Mouse (Mus musculus): Measurements from ENCODE around the gene Plxdc1. TPM values are rescaled to one million over a fixed set of nuclear protein-coding genes. Genes with fewer than 3 reads are reported as not detected.

Gene Plxdc1
- polyA plus RNA-seq (2012) = 0.02 TPM in 2 replicates

DNA sequence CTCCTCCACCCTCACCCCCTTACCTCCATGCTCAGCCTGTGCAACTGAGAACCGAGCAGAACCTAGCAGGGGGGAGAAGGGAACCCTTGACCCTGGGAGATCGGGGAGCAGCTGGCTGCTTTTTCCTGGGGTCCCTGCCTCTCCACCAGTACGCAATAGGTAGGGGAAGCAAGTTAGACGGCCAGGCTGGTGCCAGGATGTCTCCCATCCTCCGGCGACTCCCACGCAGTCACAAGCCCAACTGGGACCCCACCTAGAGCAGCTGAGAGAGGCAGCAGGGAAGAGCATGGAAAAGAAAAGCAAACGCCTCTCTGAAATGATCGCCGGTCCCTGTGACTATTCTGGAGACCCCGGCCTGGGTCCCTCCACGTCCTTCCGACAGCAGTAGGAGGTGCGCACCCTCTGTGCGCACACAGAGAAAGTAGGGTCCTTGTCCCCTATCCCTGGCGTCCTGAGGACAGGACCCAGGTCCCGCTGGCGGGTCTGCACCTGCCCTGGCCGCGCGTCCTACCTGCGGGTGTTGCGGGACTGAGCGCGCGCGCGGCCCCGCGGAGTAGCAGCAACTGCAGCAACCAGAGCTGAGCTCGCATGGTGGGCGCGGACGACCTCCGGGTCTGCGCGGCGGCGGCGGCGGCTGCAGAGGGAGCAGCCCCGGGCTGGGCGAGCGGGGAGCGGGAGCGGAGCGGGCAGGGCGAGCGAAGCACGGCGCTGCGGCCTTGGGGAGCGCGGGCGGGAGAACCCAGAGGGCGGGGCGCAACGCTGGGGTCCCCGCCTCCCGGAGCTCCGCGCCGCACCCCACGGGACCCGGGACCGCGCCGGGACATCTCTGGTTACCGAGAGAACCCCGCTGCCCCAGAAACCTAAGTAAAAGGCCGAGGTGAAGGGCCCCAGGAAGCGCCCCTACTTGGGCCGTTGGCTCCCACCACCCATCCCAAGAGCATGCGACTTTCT, at the start of gene Plxdc1:
TSS of gene Plxdc1 (minus strand) at position 718 of the 951 bp plus-strand sequence.
- no peaks in the 10 kb centered on the region for H3K36me3 ChIP-seq (ENCODE audit: control insufficient read depth)
- 0 out of 2 replicates have a peak, but pooled peaks cover 2% of the 10 kb centered on the region for H3K9me3 ChIP-seq (ENCODE audit: control insufficient read depth, low read length)
- TF ChIP-seq TAL1 (IDR thresholded peaks at IDR 0.05; ENCODE audit: low read length) = no peak
- no peak for TF ChIP-seq GATA1 (IDR thresholded peaks at IDR 0.05; ENCODE audit: low read length)
- H3K27me3 ChIP-seq (ENCODE audit: control insufficient read depth) = peaks cover 45% of the 10 kb centered on the region
- H3K4me3 ChIP-seq (replicated peaks) = peak within 1 kb of the TSS; percentile 69
- H3K4me1 ChIP-seq (ENCODE audit: control insufficient read depth) = peaks cover 43% of the 10 kb centered on the region

DNA sequence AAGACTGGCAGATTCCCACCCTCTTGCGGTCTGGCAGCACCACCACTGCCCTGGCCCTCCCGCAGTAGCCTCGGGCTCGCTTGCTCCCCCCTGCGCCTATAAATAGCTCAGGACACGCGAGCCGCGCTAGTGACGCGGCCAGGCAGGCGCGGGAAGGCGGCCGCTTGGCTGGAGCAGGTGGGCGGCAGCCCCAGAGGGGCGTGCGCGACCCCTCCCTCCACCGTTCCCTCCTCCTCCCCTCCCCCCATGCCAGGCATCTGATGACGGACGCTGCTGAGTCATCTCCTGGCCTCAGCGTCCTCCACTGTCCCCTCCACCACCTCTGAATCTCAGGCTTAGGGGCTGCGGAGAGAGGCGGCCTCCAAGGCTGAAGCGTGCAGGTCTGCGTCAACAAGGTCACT, 49.7 kb upstream of the Plxdc1 start:
- peaks cover 6% of the 10 kb centered on the region for H3K4me1 ChIP-seq (ENCODE audit: control insufficient read depth)
- TF ChIP-seq GATA1 (IDR thresholded peaks at IDR 0.05; ENCODE audit: low read length) (no peak), TAL1 (IDR thresholded peaks at IDR 0.05; ENCODE audit: low read length) (no peak)
- H3K36me3 ChIP-seq (ENCODE audit: control insufficient read depth) = peaks cover 8% of the 10 kb centered on the region
- no peaks in the 10 kb centered on the region for H3K9me3 ChIP-seq (ENCODE audit: control insufficient read depth, low read length)
- peaks cover 40% of the 10 kb centered on the region for H3K27me3 ChIP-seq (ENCODE audit: control insufficient read depth)
- H3K4me3 ChIP-seq (replicated peaks) = no peak overlapping the region

DNA sequence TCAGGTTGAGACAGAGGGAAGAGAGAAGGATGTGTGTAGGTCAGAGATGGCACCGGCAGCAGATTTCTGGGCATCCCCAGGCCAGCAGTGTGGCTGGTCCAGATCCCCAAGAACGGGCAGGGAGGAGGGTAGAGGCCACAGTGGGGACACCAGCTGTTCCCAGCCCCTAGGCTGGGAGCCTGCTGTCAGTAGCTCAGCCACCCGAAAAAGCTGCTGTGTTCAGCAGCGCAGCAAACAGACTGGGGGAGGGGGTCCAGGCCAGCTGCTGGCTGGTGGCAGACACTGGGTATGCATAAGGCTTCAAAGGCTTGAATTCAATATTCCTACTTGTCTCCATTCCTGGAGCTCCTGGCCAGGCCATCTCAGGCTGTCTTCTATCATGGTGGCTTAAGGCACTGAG, 48.6 kb upstream of the Plxdc1 start:
- Histone ChIP-seq H3K4me3 (replicated peaks) (no peak overlapping the region), H3K9me3 (ENCODE audit: control insufficient read depth, low read length) (no peaks in the 10 kb centered on the region), H3K36me3 (ENCODE audit: control insufficient read depth) (peaks cover 20% of the 10 kb centered on the region), H3K27me3 (ENCODE audit: control insufficient read depth) (peaks cover 40% of the 10 kb centered on the region), H3K4me1 (ENCODE audit: control insufficient read depth) (peaks cover 6% of the 10 kb centered on the region)
- TF ChIP-seq GATA1 (IDR thresholded peaks at IDR 0.05; ENCODE audit: low read length) = no peak

DNA sequence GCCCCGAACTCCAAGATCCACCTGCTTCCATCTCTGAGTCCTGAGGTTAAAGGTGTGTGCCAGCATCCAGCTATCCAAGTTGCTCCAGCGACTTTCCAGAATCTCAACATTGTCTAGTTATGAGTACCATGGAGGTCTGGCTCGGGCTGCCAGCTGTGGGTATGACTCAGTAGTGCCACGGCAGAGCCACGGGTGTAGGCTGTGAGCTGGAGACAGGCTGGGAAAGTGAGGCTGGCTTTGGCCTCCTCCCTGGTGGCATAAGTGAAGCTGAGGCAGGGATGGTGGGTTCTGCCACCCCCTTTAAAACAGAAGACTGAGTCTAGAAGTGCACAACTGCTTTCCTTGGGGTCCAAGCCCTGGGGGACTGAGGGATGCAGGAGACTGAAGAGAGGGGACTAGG, 47.8 kb upstream of the Plxdc1 start:
- TF ChIP-seq GATA1 (IDR thresholded peaks at IDR 0.05; ENCODE audit: low read length) = no peak
- no peak for TF ChIP-seq TAL1 (IDR thresholded peaks at IDR 0.05; ENCODE audit: low read length)
- Histone ChIP-seq H3K9me3 (ENCODE audit: control insufficient read depth, low read length) (no peaks in the 10 kb centered on the region), H3K4me1 (ENCODE audit: control insufficient read depth) (peaks cover 6% of the 10 kb centered on the region), H3K4me3 (replicated peaks) (no peak overlapping the region), H3K36me3 (ENCODE audit: control insufficient read depth) (peaks cover 28% of the 10 kb centered on the region), H3K27me3 (ENCODE audit: control insufficient read depth) (peaks cover 40% of the 10 kb centered on the region)

DNA sequence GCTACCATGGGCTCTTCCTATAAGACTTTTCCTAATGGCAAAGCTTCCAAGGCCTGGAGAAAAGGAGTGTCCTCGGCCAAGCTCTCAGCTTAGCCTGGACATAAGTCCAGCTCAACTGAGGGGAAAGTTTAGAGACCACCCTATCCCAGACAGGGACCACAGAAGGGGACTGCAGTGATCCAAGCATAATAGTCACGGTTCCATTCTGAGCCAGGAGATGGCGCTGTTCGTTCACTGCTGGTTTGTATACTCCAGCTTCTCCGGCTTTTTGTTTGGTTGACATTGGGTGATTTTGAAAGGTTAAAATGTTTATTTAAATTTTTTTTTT, 45.2 kb upstream of the Plxdc1 start:
- H3K4me3 ChIP-seq (replicated peaks) = no peak overlapping the region
- TF ChIP-seq TAL1 (IDR thresholded peaks at IDR 0.05; ENCODE audit: low read length) = no peak
- TF ChIP-seq GATA1 (IDR thresholded peaks at IDR 0.05; ENCODE audit: low read length) = no peak
- no peaks in the 10 kb centered on the region for H3K9me3 ChIP-seq (ENCODE audit: control insufficient read depth, low read length)
- peaks cover 41% of the 10 kb centered on the region for H3K36me3 ChIP-seq (ENCODE audit: control insufficient read depth)
- peaks cover 25% of the 10 kb centered on the region for H3K4me1 ChIP-seq (ENCODE audit: control insufficient read depth)
- peaks cover 21% of the 10 kb centered on the region for H3K27me3 ChIP-seq (ENCODE audit: control insufficient read depth)

DNA sequence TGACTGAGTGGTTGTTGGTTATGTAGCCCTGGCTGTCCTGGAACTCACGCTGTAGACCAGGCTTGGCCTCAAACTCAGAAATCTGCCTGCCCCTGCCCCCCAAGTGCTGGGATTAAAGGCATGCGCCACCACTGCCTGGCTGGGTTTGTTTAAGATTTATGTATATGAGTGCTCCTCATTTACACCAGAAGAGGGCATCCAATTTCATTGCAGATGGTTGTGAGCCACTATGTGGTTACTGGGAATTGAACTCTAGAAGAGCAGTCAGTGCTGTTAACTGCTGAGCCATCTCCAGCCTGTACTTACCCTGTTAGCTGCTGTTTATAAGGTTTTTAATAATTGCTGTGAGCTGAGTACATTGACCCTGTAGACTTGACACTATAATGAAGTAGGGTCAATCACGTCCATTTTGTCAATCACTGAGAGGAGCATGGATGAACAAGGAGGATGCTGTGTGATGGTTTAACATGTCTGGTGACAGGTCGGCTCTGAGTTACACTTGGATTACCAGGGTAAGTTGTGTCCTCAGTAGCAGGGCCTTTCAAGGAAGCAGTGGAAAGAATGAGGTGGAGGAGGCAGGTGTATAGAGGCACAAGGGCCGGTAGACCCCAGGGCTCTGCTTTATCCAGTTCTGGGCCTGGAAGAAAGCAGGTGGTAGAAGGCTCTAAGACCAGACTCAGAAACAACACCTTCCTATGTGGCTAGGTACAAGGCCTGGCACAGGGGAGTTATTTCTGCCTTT, 44.6 kb upstream of the Plxdc1 start:
- Histone ChIP-seq H3K4me1 (ENCODE audit: control insufficient read depth) (peaks cover 26% of the 10 kb centered on the region), H3K36me3 (ENCODE audit: control insufficient read depth) (peaks cover 41% of the 10 kb centered on the region), H3K27me3 (ENCODE audit: control insufficient read depth) (peaks cover 16% of the 10 kb centered on the region), H3K4me3 (replicated peaks) (no peak overlapping the region), H3K9me3 (ENCODE audit: control insufficient read depth, low read length) (no peaks in the 10 kb centered on the region)
- TF ChIP-seq TAL1 (IDR thresholded peaks at IDR 0.05; ENCODE audit: low read length) (no peak), GATA1 (IDR thresholded peaks at IDR 0.05; ENCODE audit: low read length) (no peak)

DNA sequence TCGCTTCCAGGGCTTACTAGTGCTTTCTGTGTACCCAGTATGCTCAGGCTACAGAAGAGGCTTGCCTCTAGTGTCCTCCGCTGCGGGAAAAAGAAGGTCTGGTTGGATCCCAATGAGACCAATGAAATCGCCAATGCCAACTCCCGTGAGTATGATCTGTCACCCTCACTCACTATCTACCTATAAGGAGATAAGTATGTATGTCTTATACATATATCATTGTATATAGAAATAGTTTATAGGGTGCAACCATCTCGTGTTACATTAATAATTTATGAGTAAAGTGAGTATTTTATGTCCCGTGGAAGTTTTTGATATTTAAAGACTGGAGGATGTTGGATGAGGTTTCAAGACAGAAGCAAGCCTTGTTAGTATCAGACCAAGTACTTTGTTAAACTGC, 41.5 kb upstream of the Plxdc1 start:
- Histone ChIP-seq H3K4me1 (ENCODE audit: control insufficient read depth) (peaks cover 30% of the 10 kb centered on the region), H3K9me3 (ENCODE audit: control insufficient read depth, low read length) (no peaks in the 10 kb centered on the region), H3K36me3 (ENCODE audit: control insufficient read depth) (peaks cover 41% of the 10 kb centered on the region), H3K27me3 (ENCODE audit: control insufficient read depth) (peaks cover 9% of the 10 kb centered on the region), H3K4me3 (replicated peaks) (peak overlapping the region; percentile 89)
- TF ChIP-seq GATA1 (IDR thresholded peaks at IDR 0.05; ENCODE audit: low read length) = no peak
- no peak for TF ChIP-seq TAL1 (IDR thresholded peaks at IDR 0.05; ENCODE audit: low read length)

DNA sequence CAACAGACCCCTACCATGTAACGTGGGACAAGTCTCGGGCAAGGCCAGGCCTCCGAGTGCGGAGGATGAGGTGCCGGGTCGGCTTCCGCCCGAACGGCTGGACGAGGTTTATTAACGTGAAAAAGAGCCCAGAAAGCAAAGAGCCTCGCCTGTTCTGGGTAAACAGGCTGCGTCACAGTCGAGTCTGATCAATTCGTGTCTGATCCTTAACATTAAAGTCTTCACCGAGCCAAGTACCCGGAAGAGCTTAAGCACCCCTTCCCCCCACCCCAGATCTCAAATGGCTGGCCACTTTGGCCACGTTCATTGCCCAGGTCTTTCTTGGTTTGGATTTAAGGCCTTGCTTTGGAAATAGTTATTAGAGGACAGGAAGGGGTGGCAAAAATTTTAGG, 41.0 kb upstream of the Plxdc1 start:
- Histone ChIP-seq H3K4me3 (replicated peaks) (peak overlapping the region; percentile 89), H3K9me3 (ENCODE audit: control insufficient read depth, low read length) (no peaks in the 10 kb centered on the region), H3K27me3 (ENCODE audit: control insufficient read depth) (peaks cover 14% of the 10 kb centered on the region), H3K4me1 (ENCODE audit: control insufficient read depth) (peaks cover 34% of the 10 kb centered on the region), H3K36me3 (ENCODE audit: control insufficient read depth) (peaks cover 41% of the 10 kb centered on the region)
- TF ChIP-seq TAL1 (IDR thresholded peaks at IDR 0.05; ENCODE audit: low read length) (no peak), GATA1 (IDR thresholded peaks at IDR 0.05; ENCODE audit: low read length) (no peak)

Data from erythroblast, embryonic 14.5 days (primary cell).